Mouse (Mus musculus) liver, postnatal 0 days (tissue): ENCODE data around the gene 6430548M08Rik.

Source experiments
- CTCF ChIP-seq: sonication (generic); IDR thresholded peaks from 2 replicates; pipeline ENCODE4 v1.5.1; 2016; ENCODE audit warnings: antibody characterized with exemption, low read depth
- EP300 ChIP-seq: IDR thresholded peaks from 2 replicates; pipeline ENCODE4 v1.6.1; 2016; ENCODE audit warnings: antibody characterized with exemption, low read depth, mild to moderate bottlenecking

- TF ChIP-seq EP300: no peak
- TF ChIP-seq CTCF: no peak
These were observed 21.7 kb downstream of the 6430548M08Rik start for GRCm38 (mm10) chr8:120135687-120136086.
